Mouse (Mus musculus): ENCODE results near the gene Shisa5.

GRCm38 (mm10) chr9:109015397-109015796 lies 23.0 kb upstream of the Shisa5 start:
- TF ChIP-seq MYOG (IDR thresholded peaks at IDR 0.05; ENCODE audit: control insufficient read depth in 1 of 3, insufficient read depth in 1 of 3, insufficient read length in 2 of 3, low read depth in 2 of 3) (no peak), TCF12 (IDR thresholded peaks at IDR 0.05; ENCODE audit: insufficient read depth, poor library complexity, severe bottlenecking) (no peak), POLR2A (IDR thresholded peaks at IDR 0.05; ENCODE audit: insufficient read length, low read depth) (no peak), MAX (IDR thresholded peaks at IDR 0.05; ENCODE audit: low read depth) (no peak), MYOD1 (IDR thresholded peaks at IDR 0.05; ENCODE audit: control insufficient read depth in 1 of 3, insufficient read length in 2 of 3, low read depth in 2 of 3) (no peak), USF1 (IDR thresholded peaks at IDR 0.05; ENCODE audit: low read depth) (no peak)
